Mouse (Mus musculus) right cerebral cortex, postnatal 14 days (tissue): Measurements from ENCODE around the gene H2al1a.
A peak's percentile ranks its signal among the peaks of the same experiment; 100 is the strongest.
"Not testable (repeated sequence)": the region's sequence is repeated elsewhere in the genome, so short reads cannot be mapped to it uniquely, and the experiment has no call there.

ENCODE experiments used
- DNase-seq: peaks from one replicate; pipeline ENCODE4 v3.0.0; 2022

The H2al1a gene

GRCm38 (mm10) chrX:11298957-11299356 lies at the start of gene H2al1a:
Gene H2al1a, plus strand, starts transcription at chrX:11299257.
- DNase-seq: not testable (repeated sequence)

GRCm38 (mm10) chrX:11250155-11250554 lies 48.9 kb upstream of the H2al1a start:
- DNase-seq: no peak

- peak; percentile 13 for DNase-seq
Observed at GRCm38 (mm10) chrX:11254062-11254461, 45.0 kb upstream of the H2al1a start.

- DNase-seq: no peak
Observed at GRCm38 (mm10) chrX:11254521-11255207, 44.4 kb upstream of the H2al1a start.

GRCm38 (mm10) chrX:11255564-11256360 lies 43.3 kb upstream of the H2al1a start:
- DNase-seq: no peak

GRCm38 (mm10) chrX:11264918-11265317 lies 34.1 kb upstream of the H2al1a start:
- no peak for DNase-seq

GRCm38 (mm10) chrX:11267791-11268190 lies 31.3 kb upstream of the H2al1a start:
- no peak for DNase-seq

GRCm38 (mm10) chrX:11269074-11269473 lies 30.0 kb upstream of the H2al1a start:
- DNase-seq: peak; percentile 11

GRCm38 (mm10) chrX:11273190-11273589 lies 25.9 kb upstream of the H2al1a start:
- DNase-seq: no peak

GRCm38 (mm10) chrX:11277083-11277482 lies 22.0 kb upstream of the H2al1a start:
- DNase-seq: no peak

- no peak for DNase-seq
Observed at GRCm38 (mm10) chrX:11280741-11281140, 18.3 kb upstream of the H2al1a start.

GRCm38 (mm10) chrX:11288306-11288882 lies 10.7 kb upstream of the H2al1a start:
- DNase-seq: no peak

- DNase-seq: no peak
Observed at GRCm38 (mm10) chrX:11289244-11289643, 9.8 kb upstream of the H2al1a start.

GRCm38 (mm10) chrX:11302132-11302531 lies 3.1 kb downstream of the H2al1a start, which contains the start of gene H2al1b:
Gene H2al1b, plus strand, starts transcription at chrX:11302432.
- not testable (repeated sequence) for DNase-seq

- DNase-seq: not testable (repeated sequence)
Observed at GRCm38 (mm10) chrX:11305355-11305754, 6.3 kb downstream of the H2al1a start, which contains the start of gene H2al1c. Gene H2al1c, plus strand, starts transcription at chrX:11305655.

GRCm38 (mm10) chrX:11308524-11308923 lies 9.5 kb downstream of the H2al1a start, which contains the start of gene H2al1d:
Gene H2al1d, plus strand, starts transcription at chrX:11308824.
- DNase-seq: not testable (repeated sequence)

GRCm38 (mm10) chrX:11311634-11312033 lies 12.6 kb downstream of the H2al1a start, which contains the start of gene H2al1e:
Gene H2al1e, plus strand, starts transcription at chrX:11311934.
- not testable (repeated sequence) for DNase-seq

- DNase-seq: not testable (repeated sequence)
Observed at GRCm38 (mm10) chrX:11314858-11315257, 15.8 kb downstream of the H2al1a start, which contains the start of gene H2al1f. Gene H2al1f, plus strand, starts transcription at chrX:11315158.

GRCm38 (mm10) chrX:11317956-11318355 lies 18.9 kb downstream of the H2al1a start, which contains the start of gene H2al1g:
Gene H2al1g, plus strand, starts transcription at chrX:11318256.
- DNase-seq: not testable (repeated sequence)

- DNase-seq: not testable (repeated sequence)
Observed at GRCm38 (mm10) chrX:11321192-11321591, 22.1 kb downstream of the H2al1a start, which contains the start of gene H2al1h. Gene H2al1h, plus strand, starts transcription at chrX:11321492.

- DNase-seq: not testable (repeated sequence)
Observed at GRCm38 (mm10) chrX:11324359-11324758, 25.3 kb downstream of the H2al1a start, which contains the start of gene H2al1i. Gene H2al1i, plus strand, starts transcription at chrX:11324659.

GRCm38 (mm10) chrX:11327522-11327921 lies 28.5 kb downstream of the H2al1a start, which contains the start of gene H2al1j:
Gene H2al1j, plus strand, starts transcription at chrX:11327822.
- not testable (repeated sequence) for DNase-seq

GRCm38 (mm10) chrX:11345762-11346161 lies 46.7 kb downstream of the H2al1a start:
- no peak for DNase-seq
